Mouse (Mus musculus) ES-Bruce4 (cell line): ENCODE results near the gene 1810049J17Rik.

Experiments
- CTCF ChIP-seq: IDR thresholded peaks from one replicate; pipeline ENCODE4 v1.8.1; 2011; ENCODE audit warnings: low read depth, low read length
- EP300 ChIP-seq: IDR thresholded peaks from 2 replicates; pipeline ENCODE4 v1.6.1; 2011; ENCODE audit warnings: low read depth, low read length; ENCODE audit not compliant: insufficient read depth
- POLR2A ChIP-seq: IDR thresholded peaks from one replicate; pipeline ENCODE4 v1.8.1; 2011; ENCODE audit warnings: low read length; ENCODE audit not compliant: insufficient read depth

GRCm38 (mm10) chr15:12310676-12311075, 11.0 kb downstream of the 1810049J17Rik start:
- TF ChIP-seq POLR2A: no peak
- no peak for TF ChIP-seq CTCF
- TF ChIP-seq EP300: no peak
